Mouse (Mus musculus) spleen, adult 2 months (tissue): ENCODE data around the gene Mesd. TPM values are rescaled to one million over a fixed set of nuclear protein-coding genes. Genes with fewer than 3 reads are reported as not detected.

Experiments
- DNase-seq, 2 experiments: peaks; one replicate each; pipeline versions ENCODE4 v3.0.0 to v3.0.0-alpha.2; 2012 to 2021; ENCODE audit warnings: low spot score in 2 of 2, low read depth in 1 of 2
- H3K27ac ChIP-seq: fragments of 200-500 bp; 2 replicates; pipeline ENCODE4 v1.5.1; 2012; ENCODE audit warnings: low read length, inconsistent platforms; ENCODE audit not compliant: insufficient read depth
- H3K27me3 ChIP-seq: fragments of 200-500 bp; 2 replicates; pipeline ENCODE4 v1.6.1; 2012; ENCODE audit warnings: mild to moderate bottlenecking, moderate library complexity, low read length, inconsistent platforms; ENCODE audit not compliant: control insufficient read depth, insufficient read depth
- H3K36me3 ChIP-seq: fragments of 200-500 bp; 2 replicates; pipeline ENCODE4 v1.6.1; 2012; ENCODE audit warnings: mild to moderate bottlenecking, low read length, inconsistent platforms; ENCODE audit not compliant: control insufficient read depth, insufficient read depth
- H3K4me1 ChIP-seq: fragments of 200-500 bp; 2 replicates; pipeline ENCODE4 v1.6.1; 2011; ENCODE audit warnings: inconsistent platforms; ENCODE audit not compliant: control insufficient read depth, insufficient read depth, insufficient read length
- H3K4me3 ChIP-seq: fragments of 200-500 bp; 2 replicates; pipeline ENCODE4 v1.5.1; 2011; ENCODE audit warnings: mild to moderate bottlenecking, inconsistent platforms; ENCODE audit not compliant: insufficient read depth, insufficient read length; ENCODE audit errors: extremely low read depth
- CTCF ChIP-seq: fragments of 200-500 bp; IDR thresholded peaks from 2 replicates; pipeline ENCODE4 v1.5.1; 2011; ENCODE audit warnings: mild to moderate bottlenecking, inconsistent platforms; ENCODE audit not compliant: insufficient read depth, insufficient read length, insufficient replicate concordance; ENCODE audit errors: extremely low read depth
- POLR2A ChIP-seq: fragments of 200-500 bp; IDR thresholded peaks from 2 replicates; pipeline ENCODE4 v1.6.1; 2011; ENCODE audit warnings: low read depth, low read length, inconsistent platforms
- WGBS: fragments of 180-500 bp; shearing (Covaris S2); methylation state at CpG from one replicate; pipeline ENCODE4 v1.1.7; 2018; 5-methylcytosine and 5-hydroxymethylcytosine counted together
- polyA plus RNA-seq: library from polyadenylated mRNA; depleted of rRNA; stranded (reverse); fragments of >200 nt; gene quantifications from 2 replicates; pipeline ENCODE4 v1.2.3, GENCODE M21; 2012

Gene Mesd
- polyA plus RNA-seq, 1 experiment, result 6.2 TPM

DNA sequence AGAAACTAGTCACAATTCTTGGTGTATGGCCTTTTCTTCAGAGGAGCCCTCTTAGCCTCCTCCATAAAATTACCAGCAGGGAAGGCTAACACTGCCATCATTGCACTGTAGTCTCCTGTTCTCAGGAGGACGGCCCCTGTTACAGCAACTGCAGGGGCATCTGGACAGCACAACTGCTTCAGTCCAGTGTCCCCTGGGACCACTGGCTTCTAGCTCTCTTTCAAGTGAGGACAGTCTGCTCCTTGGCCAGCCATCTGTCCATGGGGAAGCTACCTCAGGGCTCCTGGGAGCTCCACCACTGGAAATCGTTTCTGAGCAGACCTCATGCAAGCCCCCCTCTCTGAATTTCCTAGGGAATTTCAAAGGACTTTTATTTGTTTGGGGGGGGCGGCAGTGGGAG is 16.3 kb downstream of the Mesd start:
- Histone ChIP-seq H3K4me1 (no peaks in the 10 kb centered on the region), H3K27me3 (no peaks in the 10 kb centered on the region), H3K4me3 (no peak overlapping the region), H3K27ac (no peak overlapping the region), H3K36me3 (peaks cover 24% of the 10 kb centered on the region)
- WGBS, result 95% methylated on average over 3 of the region's 3 CpGs
- TF ChIP-seq CTCF (no peak), POLR2A (no peak)
- DNase-seq, result no peak

DNA sequence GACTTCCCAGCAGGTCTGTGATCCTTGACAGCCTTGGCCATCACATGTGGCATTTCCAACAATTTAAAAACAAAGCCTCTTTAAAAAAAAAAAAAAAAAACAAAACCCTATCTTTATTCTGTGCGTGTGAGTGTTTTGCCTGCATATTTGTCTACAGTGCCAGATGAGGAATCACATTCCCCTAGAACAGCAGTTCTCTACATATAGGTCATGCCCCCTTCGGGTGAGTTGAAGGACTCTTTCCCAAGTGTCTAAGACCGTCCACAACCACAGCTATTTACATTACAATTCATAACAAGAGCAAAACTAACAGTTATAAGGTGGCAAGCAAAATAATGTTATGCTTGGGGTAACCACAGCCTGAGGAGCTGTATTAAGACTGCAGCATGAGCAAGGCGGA is 17.2 kb downstream of the Mesd start:
- Histone ChIP-seq H3K4me1 (no peaks in the 10 kb centered on the region), H3K4me3 (no peak overlapping the region), H3K36me3 (peaks cover 22% of the 10 kb centered on the region), H3K27ac (no peak overlapping the region), H3K27me3 (no peaks in the 10 kb centered on the region)
- 92% methylated on average over 4 of the region's 4 CpGs for WGBS
- DNase-seq, result no peak
- TF ChIP-seq POLR2A (no peak), CTCF (no peak)

DNA sequence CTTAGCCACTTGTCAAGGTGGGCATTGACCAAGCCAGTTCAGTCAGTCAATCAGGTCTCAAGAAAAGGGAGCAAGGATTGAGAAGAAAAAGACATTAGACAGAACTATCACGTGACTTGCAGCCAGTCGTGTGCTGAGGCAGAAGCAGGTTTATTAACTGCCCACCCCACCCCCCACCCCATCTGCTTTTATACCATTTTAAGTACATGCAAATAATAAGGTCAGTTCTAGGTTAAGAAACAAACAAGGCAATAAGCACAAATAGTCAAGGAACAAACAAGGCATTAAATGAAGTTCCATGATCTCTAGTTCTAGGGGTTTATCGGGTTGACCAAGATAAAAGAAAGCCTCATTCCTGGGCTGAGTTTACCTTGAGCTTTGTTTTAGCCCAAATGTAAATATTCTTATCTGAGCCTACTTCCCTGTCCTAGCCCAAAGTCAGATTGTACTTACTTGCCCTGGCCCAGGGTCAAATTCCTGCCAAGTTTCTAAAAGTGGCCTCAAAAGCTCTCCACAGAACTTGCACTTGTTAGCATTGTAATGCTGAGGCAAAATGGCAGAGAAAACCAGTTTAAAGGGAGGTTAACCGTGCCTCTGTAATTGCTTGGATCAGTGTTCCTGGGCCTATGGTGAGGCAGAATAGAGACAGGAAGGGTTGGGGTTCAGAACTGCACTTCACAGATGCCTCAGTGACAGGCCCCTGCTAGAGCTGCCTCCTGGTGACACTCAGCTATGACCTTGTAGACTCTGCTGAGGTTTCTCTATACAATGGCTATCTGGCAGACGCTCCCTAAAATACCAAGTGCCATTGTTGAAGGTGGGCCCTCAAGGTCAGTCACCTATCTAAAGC is 18.3 kb downstream of the Mesd start:
- Histone ChIP-seq H3K4me1 (no peaks in the 10 kb centered on the region), H3K36me3 (peaks cover 15% of the 10 kb centered on the region), H3K4me3 (no peak overlapping the region), H3K27ac (no peak overlapping the region), H3K27me3 (no peaks in the 10 kb centered on the region)
- DNase-seq, result no peak
- TF ChIP-seq POLR2A (no peak), CTCF (no peak)
- 87% methylated on average over 5 of the region's 5 CpGs for WGBS

DNA sequence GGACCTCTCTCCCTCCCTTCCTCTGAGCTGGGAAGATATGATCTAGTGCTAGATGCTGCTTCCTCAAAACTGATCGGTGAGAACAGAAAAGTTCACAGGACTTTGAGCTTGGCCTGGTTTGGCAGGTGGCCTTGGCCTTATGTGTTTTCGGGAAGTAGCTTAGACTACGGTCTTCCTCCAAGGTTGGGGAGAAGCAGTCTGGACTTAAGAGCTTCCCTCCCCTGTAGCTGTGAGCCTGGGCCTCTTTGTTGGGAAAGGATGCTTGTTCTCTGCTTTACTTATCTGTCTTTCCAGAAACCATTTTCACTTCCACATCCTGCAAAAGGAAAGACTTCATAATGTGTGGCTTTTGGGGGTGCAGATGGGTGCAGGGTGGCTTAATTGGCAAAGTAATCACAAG is 20.6 kb downstream of the Mesd start:
- 28% methylated on average over 3 of the region's 3 CpGs for WGBS
- no peak overlapping the region for H3K4me3 ChIP-seq
- H3K27ac ChIP-seq, result no peak overlapping the region
- no peak for DNase-seq
- no peaks in the 10 kb centered on the region for H3K4me1 ChIP-seq
- no peak for TF ChIP-seq POLR2A
- no peaks in the 10 kb centered on the region for H3K27me3 ChIP-seq
- 0 out of 2 replicates have a peak, but pooled peaks cover 2% of the 10 kb centered on the region for H3K36me3 ChIP-seq

DNA sequence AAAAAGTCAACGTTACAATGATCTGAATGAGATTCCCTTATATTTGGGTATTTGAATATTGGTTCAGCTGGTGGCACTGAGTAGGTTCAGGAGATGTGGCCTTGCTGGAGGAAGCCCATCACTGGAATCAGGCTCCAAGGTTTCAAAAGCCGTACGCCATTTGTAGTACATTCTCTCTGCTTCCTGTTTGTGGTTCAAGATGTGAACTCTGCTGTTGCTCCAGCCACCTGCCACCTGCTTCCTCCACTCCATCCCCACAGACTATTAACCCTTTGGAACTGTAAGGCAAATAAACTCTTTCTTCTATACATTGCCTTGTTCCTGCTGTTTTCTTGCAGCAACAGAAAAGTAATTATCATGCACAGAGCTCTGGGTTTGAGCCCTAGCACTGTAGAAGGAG is 27.6 kb downstream of the Mesd start:
- WGBS, result 19% methylated on average over 3 of the region's 3 CpGs

DNA sequence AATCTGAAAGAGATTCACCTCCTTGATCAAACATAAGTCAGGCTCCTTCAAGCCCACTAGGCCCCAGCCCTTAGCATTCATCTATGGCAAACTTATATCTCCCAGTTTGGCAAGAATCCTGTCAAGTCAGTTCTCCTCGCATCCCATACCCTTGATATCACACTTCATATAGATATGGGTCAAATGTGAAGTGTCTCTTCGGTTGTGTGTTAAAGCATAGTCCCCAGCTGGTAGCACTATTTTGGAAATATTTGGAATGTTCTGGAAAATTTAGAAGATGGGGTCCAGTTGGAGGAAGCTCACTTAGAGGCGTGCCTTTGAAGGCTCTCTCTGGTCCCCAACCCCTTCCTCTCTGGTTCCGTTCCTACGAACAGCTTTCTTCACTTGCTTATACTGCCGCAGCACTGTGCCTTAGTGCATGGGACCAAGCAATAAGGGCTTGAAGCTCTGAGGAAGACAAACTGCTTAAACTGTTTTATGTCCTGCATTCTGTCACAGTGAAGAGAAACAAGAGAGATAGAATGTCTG is 29.2 kb downstream of the Mesd start:
- TF ChIP-seq POLR2A, result no peak
- TF ChIP-seq CTCF, result no peak
- DNase-seq, result no peak
- Histone ChIP-seq H3K4me1 (no peaks in the 10 kb centered on the region), H3K27me3 (no peaks in the 10 kb centered on the region), H3K4me3 (no peak overlapping the region), H3K27ac (no peak overlapping the region), H3K36me3 (no peaks in the 10 kb centered on the region)
- 85% methylated on average over 6 of the region's 6 CpGs for WGBS

More for the DNA sequence above, 27.6 kb downstream of the Mesd start:
- TF ChIP-seq POLR2A (no peak), CTCF (no peak)
- H3K27ac ChIP-seq, result no peak overlapping the region
- H3K4me3 ChIP-seq, result no peak overlapping the region
- H3K27me3 ChIP-seq, result no peaks in the 10 kb centered on the region
- no peaks in the 10 kb centered on the region for H3K4me1 ChIP-seq
- DNase-seq, result no peak
- no peaks in the 10 kb centered on the region for H3K36me3 ChIP-seq

DNA sequence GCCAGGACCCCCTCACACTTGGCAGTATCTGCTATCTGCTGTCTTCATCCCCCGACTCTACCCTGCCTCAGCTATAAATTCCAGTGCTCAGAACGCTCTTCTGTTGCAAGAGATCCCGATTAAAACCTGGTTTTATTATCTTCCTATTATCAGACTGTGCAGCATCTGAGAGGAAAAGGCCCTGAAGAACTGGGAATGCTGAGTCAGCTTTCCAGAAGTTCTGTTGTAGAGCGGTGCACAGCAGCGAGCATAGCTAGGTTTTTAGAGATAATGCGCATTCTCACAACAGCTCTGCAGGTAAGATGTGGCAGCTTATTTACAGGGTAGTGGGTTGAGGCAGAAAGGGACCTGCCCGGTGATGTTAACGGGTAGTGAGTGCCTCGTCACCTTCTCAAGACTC is 29.7 kb downstream of the Mesd start:
- Histone ChIP-seq H3K4me1 (no peaks in the 10 kb centered on the region), H3K4me3 (no peak overlapping the region), H3K27ac (no peak overlapping the region), H3K27me3 (no peaks in the 10 kb centered on the region), H3K36me3 (no peaks in the 10 kb centered on the region)
- 84% methylated on average over 9 of the region's 9 CpGs for WGBS
- DNase-seq, result no peak
- no peak for TF ChIP-seq POLR2A
- no peak for TF ChIP-seq CTCF
